ENCODE assay signal across 26 mouse cellular contexts in genomic region chr12:40522468-40522867, GRCm38 (mm10).
DNase-seq lines count a peak whose midpoint lies in the region; ATAC-seq and TF ChIP-seq lines count a peak whose summit lies in the region.
"Had no signal": no experiment of that assay in that cellular context is flagged by ENCODE, and none has a peak within 500 bp of the region (broad histone marks: within the 10 kb centered on the region; RNA-seq: fewer than 3 reads in every experiment).

No protein-coding gene starts in this region.

- DNase-seq in heart, adult 11 months: peak; percentile 82
- DNase-seq in heart, postnatal 36 days: no peak
- DNase-seq in 416B (ENCODE audit: low read depth): peak; percentile 78
- DNase-seq in right cerebral cortex, postnatal 14 days: no peak
- no peak for DNase-seq in cerebellum, adult 2 months
- DNase-seq: adrenal gland, postnatal 36 days; cerebellum, adult 11 months; cerebellum, postnatal 14 days; gastrocnemius, postnatal 36 days; heart, postnatal 4 days; kidney, postnatal 25 days; layer of hippocampus, adult 9-11 months; retina, postnatal 1 day; thymus, postnatal 25 days had no signal

- H3K27ac ChIP-seq in cerebellum, adult 2 months (ENCODE audit: insufficient read depth, low read length): no peak overlapping the region
- H3K27ac ChIP-seq: embryonic facial prominence, embryonic 12.5 days; forebrain, embryonic 13.5 days; heart, embryonic 15.5 days; intestine, embryonic 15.5 days; limb, embryonic 15.5 days; midbrain, embryonic 15.5 days; stomach, embryonic 15.5 days had no signal

- WGBS in cerebellum, adult 2 months: 71% methylated on average over 4 of the region's 4 CpGs

- no peak overlapping the region for H3K4me3 ChIP-seq in cerebellum, adult 2 months (replicated peaks; ENCODE audit: insufficient read depth, low read depth, low read length)
- H3K4me3 ChIP-seq: embryonic facial prominence, embryonic 12.5 days; erythroblast, embryonic 14.5 days; forebrain, embryonic 13.5 days; heart, embryonic 15.5 days; intestine, embryonic 15.5 days; limb, embryonic 15.5 days; midbrain, embryonic 15.5 days; stomach, embryonic 15.5 days had no signal

- no peaks in the 10 kb centered on the region for H3K27me3 ChIP-seq in cerebellum, adult 2 months (ENCODE audit: control insufficient read depth, insufficient read depth, low read length)
- H3K27me3 ChIP-seq: embryonic facial prominence, embryonic 12.5 days; forebrain, embryonic 13.5 days; heart, embryonic 15.5 days; intestine, embryonic 15.5 days; limb, embryonic 15.5 days; midbrain, embryonic 15.5 days; Patski; stomach, embryonic 15.5 days had no signal

- no peak for TF ChIP-seq POLR2A in cerebellum, adult 2 months (IDR thresholded peaks at IDR 0.05; ENCODE audit: borderline replicate concordance, insufficient read depth, low read length)

- H3K4me1 ChIP-seq in cerebellum, adult 2 months (ENCODE audit: control insufficient read depth, insufficient read depth, low read length): peaks cover 2% of the 10 kb centered on the region; the same call in 1 of the 2 replicates
- H3K4me1 ChIP-seq: embryonic facial prominence, embryonic 12.5 days; forebrain, embryonic 13.5 days; heart, embryonic 15.5 days; intestine, embryonic 15.5 days; limb, embryonic 15.5 days; midbrain, embryonic 15.5 days; stomach, embryonic 15.5 days had no signal

- TF ChIP-seq CTCF in cerebellum, adult 2 months (IDR thresholded peaks at IDR 0.05; ENCODE audit: borderline replicate concordance, insufficient read depth, low read depth, low read length): no peak

- intact Hi-C loops in heart, postnatal 36 days (cut with DNase I): loop anchor here (5.0 kb wide), 1 partner anchor 35 kb away; no protein-coding TSS in a partner anchor

- peak; percentile 98 for ATAC-seq in granulocyte monocyte progenitor cell, adult 5-6 weeks (replicated peaks; ENCODE audit: poor library complexity, severe bottlenecking)
- ATAC-seq in monocyte, adult 5-6 weeks (replicated peaks; ENCODE audit: insufficient number of reproducible peaks, low FRiP score, low TSS enrichment, poor library complexity, severe bottlenecking): peak; percentile 86
- ATAC-seq: forebrain, embryonic 13.5 days; hindbrain, embryonic 16.5 days; intestine, embryonic 15.5 days; midbrain, embryonic 15.5 days; Patski had no signal

Comparison
In these comparisons a context has a peak if more than half of its experiments do, and no peak if none do; other contexts are left out.
1. DNase-seq: peak in heart, adult 11 months (single experiment) and 416B (single experiment); none in heart, postnatal 36 days (0 of 2), right cerebral cortex, postnatal 14 days (single experiment) and cerebellum, adult 2 months (0 of 2).